Mouse (Mus musculus): Measurements from ENCODE around the gene Rad51c.
"Not testable (repeated sequence)": the region's sequence is repeated elsewhere in the genome, so short reads cannot be mapped to it uniquely, and the experiment has no call there.

The Rad51c gene

GRCm38 (mm10) chr11:87404876-87405275 lies at the start of gene Rad51c, which contains the start of gene Tex14:
Rad51c (minus strand) TSS chr11:87404954.
Tex14 (plus strand) TSS chr11:87405065.
- no peak for DNase-seq (ENCODE audit: extremely low spot score, low read depth, low spot score)

GRCm38 (mm10) chr11:87454035-87454690 lies 49.4 kb upstream of the Rad51c start:
- no peak for DNase-seq (ENCODE audit: extremely low spot score, low read depth, low spot score)

GRCm38 (mm10) chr11:87453216-87454034 lies 48.7 kb upstream of the Rad51c start:
- no peak for DNase-seq (ENCODE audit: extremely low spot score, low read depth, low spot score)

GRCm38 (mm10) chr11:87452779-87453178 lies 48.0 kb upstream of the Rad51c start:
- DNase-seq (ENCODE audit: extremely low spot score, low read depth, low spot score): not testable (repeated sequence)

GRCm38 (mm10) chr11:87449847-87450246 lies 45.1 kb upstream of the Rad51c start:
- not testable (repeated sequence) for DNase-seq (ENCODE audit: extremely low spot score, low read depth, low spot score)

- DNase-seq (ENCODE audit: extremely low spot score, low read depth, low spot score): no peak
Observed at GRCm38 (mm10) chr11:87449200-87449547, 44.4 kb upstream of the Rad51c start.

GRCm38 (mm10) chr11:87448476-87449199 lies 43.9 kb upstream of the Rad51c start:
- peak; percentile 87 for DNase-seq (ENCODE audit: extremely low spot score, low read depth, low spot score)

- DNase-seq (ENCODE audit: extremely low spot score, low read depth, low spot score): not testable (repeated sequence)
Observed at GRCm38 (mm10) chr11:87448081-87448475, 43.3 kb upstream of the Rad51c start.

- DNase-seq (ENCODE audit: extremely low spot score, low read depth, low spot score): no peak
Observed at GRCm38 (mm10) chr11:87447429-87447828, 42.7 kb upstream of the Rad51c start.

- DNase-seq (ENCODE audit: extremely low spot score, low read depth, low spot score): no peak
Observed at GRCm38 (mm10) chr11:87446159-87446558, 41.4 kb upstream of the Rad51c start.

- DNase-seq (ENCODE audit: extremely low spot score, low read depth, low spot score): not testable (repeated sequence)
Observed at GRCm38 (mm10) chr11:87445593-87445992, 40.8 kb upstream of the Rad51c start.

- DNase-seq (ENCODE audit: extremely low spot score, low read depth, low spot score): no peak
Observed at GRCm38 (mm10) chr11:87444735-87445428, 40.1 kb upstream of the Rad51c start.

GRCm38 (mm10) chr11:87444056-87444455 lies 39.3 kb upstream of the Rad51c start:
- not testable (repeated sequence) for DNase-seq (ENCODE audit: extremely low spot score, low read depth, low spot score)

- DNase-seq (ENCODE audit: extremely low spot score, low read depth, low spot score): peak; percentile 97
Observed at GRCm38 (mm10) chr11:87443373-87443883, 38.7 kb upstream of the Rad51c start.

GRCm38 (mm10) chr11:87442643-87443372 lies 38.1 kb upstream of the Rad51c start:
- DNase-seq (ENCODE audit: extremely low spot score, low read depth, low spot score): not testable (repeated sequence)

GRCm38 (mm10) chr11:87439796-87440420 lies 35.2 kb upstream of the Rad51c start:
- DNase-seq (ENCODE audit: extremely low spot score, low read depth, low spot score): no peak

- no peak for DNase-seq (ENCODE audit: extremely low spot score, low read depth, low spot score)
Observed at GRCm38 (mm10) chr11:87436326-87437232, 31.8 kb upstream of the Rad51c start.

- not testable (repeated sequence) for DNase-seq (ENCODE audit: extremely low spot score, low read depth, low spot score)
Observed at GRCm38 (mm10) chr11:87435107-87435506, 30.4 kb upstream of the Rad51c start.

Data from hindlimb bud, embryonic 11.5 days (tissue).